Mouse (Mus musculus): ENCODE measurements around the gene Treh. TPM values are rescaled to one million over a fixed set of nuclear protein-coding genes. Genes with fewer than 3 reads are reported as not detected.
"Not testable (repeated sequence)": the region's sequence is repeated elsewhere in the genome, so short reads cannot be mapped to it uniquely, and the experiment has no call there.

Gene Treh
- not detected in 2 replicates for polyA plus RNA-seq (2016; fragmentation: Nextera tagmentation; extraction: Ambion mirVana)

DNA sequence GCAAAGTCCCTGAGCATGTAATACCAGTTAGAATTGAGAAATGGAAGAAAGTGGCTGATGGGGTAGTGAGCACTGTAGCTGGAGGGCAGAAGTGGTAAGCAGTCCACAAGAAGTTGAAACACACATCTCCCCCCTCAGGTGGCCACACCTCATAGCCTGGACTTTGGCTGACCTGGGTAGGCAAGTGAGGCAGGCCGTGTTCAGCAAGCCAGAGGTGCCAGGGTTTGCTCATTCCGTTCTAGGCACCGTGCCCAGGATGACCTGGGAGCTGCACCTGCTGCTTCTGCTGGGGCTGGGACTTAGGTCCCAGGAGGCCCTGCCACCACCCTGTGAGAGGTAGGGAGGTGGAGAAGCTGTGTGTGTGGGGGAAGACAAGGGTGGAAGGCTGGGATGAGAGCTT lies at the start of gene Treh:
Gene Treh (plus strand): TSS at position 229 of the 400 bp plus-strand sequence.
- Histone ChIP-seq H3K9me3 (replicated peaks) (no peaks in the 10 kb centered on the region), H3K4me3 (no peak within 1 kb of the TSS), H3K27ac (no peak within 1 kb of the TSS), H3K27me3 (no peaks in the 10 kb centered on the region), H3K36me3 (no peaks in the 10 kb centered on the region), H3K4me2 (replicated peaks) (no peak within 1 kb of the TSS), H3K4me1 (no peaks in the 10 kb centered on the region), H3K9ac (no peak within 1 kb of the TSS)
- no peak for ATAC-seq (ENCODE audit: low FRiP score)
- WGBS: 92% methylated on average over 3 of the region's 3 CpGs

DNA sequence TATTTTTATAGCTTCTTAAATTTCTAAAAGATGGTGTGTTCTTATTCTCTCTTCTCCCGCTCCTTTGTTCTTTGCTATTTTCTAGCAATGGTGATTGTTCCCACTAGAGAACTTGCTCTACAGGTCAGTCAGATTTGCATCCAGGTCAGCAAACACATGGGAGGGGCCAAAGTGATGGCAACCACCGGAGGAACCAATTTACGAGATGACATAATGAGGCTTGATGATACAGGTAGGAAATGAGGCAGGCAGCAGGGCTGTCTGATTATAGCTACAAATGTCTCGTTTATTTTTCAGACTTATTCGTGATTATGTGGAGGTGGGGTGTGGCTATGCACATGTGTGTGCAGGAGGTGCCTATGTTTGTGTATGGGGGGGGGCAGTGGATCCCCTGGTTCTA lies 48.6 kb upstream of the Treh start:
- no peaks in the 10 kb centered on the region for H3K4me1 ChIP-seq
- no peaks in the 10 kb centered on the region for H3K27me3 ChIP-seq
- no peak overlapping the region for H3K4me3 ChIP-seq
- ATAC-seq (ENCODE audit: low FRiP score): no peak
- no peak overlapping the region for H3K9ac ChIP-seq
- H3K4me2 ChIP-seq (replicated peaks): no peak overlapping the region
- no peaks in the 10 kb centered on the region for H3K9me3 ChIP-seq (replicated peaks)
- H3K36me3 ChIP-seq: peaks cover 73% of the 10 kb centered on the region
- no peak overlapping the region for H3K27ac ChIP-seq
- 86% methylated on average over 5 of the region's 5 CpGs for WGBS

DNA sequence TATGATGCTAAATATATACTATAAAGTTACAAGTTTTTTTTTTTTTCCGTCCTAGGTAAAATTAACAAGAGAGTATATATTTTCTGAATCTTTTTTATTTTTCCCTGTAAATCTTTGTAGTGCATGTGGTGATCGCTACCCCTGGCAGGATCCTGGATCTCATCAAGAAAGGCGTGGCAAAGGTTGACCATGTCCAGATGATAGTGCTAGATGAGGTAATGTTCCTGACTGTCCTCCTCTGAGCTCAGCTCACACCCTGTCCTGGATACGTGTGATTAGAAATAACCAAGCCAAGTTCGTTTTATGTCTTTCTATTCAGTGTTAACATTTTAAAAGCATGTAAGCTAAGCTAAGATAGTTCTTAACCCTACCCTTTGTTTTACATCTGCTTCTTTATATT lies 46.8 kb upstream of the Treh start:
- H3K4me3 ChIP-seq: no peak overlapping the region
- ATAC-seq (ENCODE audit: low FRiP score): no peak
- no peak overlapping the region for H3K4me2 ChIP-seq (replicated peaks)
- no peaks in the 10 kb centered on the region for H3K27me3 ChIP-seq
- no peak overlapping the region for H3K27ac ChIP-seq
- no peaks in the 10 kb centered on the region for H3K9me3 ChIP-seq (replicated peaks)
- no peak overlapping the region for H3K9ac ChIP-seq
- H3K36me3 ChIP-seq: peaks cover 78% of the 10 kb centered on the region
- WGBS: 93% methylated on average over 5 of the region's 5 CpGs
- no peaks in the 10 kb centered on the region for H3K4me1 ChIP-seq

DNA sequence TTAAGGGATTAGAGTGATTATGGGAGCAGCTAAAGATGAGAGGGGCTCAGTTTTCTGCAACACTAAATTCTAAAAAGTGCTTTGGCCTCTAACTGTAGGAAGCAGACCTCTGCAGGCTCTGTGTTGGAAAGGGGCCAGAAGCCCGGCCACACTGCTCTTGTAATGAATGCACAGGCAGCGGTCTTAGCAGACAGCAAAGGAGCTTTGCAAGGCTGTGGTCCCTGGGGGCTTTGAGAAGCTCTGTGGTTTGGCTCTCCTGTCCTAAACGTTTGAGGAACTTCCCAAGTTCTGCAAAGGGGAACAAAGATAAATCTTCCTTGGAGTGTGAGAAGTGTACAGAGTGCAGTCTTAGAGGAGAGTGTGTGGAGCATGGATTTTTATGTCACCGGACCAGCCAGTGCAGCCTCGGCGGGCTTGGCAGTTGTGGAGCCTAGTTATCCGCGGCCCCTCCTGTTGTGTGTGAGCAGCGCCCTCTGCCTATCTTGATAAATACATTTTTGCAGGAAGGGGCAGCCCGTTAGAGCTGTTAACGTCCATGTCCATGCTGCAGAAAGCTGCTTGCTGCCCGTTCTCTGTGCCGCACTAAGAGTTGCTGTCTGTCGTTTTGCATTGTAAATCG lies 35.4 kb upstream of the Treh start:
- peaks cover 64% of the 10 kb centered on the region for H3K36me3 ChIP-seq
- no peak overlapping the region for H3K4me2 ChIP-seq (replicated peaks)
- H3K27ac ChIP-seq: no peak overlapping the region
- no peak overlapping the region for H3K4me3 ChIP-seq
- ATAC-seq (ENCODE audit: low FRiP score): no peak
- no peaks in the 10 kb centered on the region for H3K27me3 ChIP-seq
- H3K9me3 ChIP-seq (replicated peaks): no peaks in the 10 kb centered on the region
- no peaks in the 10 kb centered on the region for H3K4me1 ChIP-seq
- no peak overlapping the region for H3K9ac ChIP-seq
- WGBS: 78% methylated on average over 15 of the region's 15 CpGs

DNA sequence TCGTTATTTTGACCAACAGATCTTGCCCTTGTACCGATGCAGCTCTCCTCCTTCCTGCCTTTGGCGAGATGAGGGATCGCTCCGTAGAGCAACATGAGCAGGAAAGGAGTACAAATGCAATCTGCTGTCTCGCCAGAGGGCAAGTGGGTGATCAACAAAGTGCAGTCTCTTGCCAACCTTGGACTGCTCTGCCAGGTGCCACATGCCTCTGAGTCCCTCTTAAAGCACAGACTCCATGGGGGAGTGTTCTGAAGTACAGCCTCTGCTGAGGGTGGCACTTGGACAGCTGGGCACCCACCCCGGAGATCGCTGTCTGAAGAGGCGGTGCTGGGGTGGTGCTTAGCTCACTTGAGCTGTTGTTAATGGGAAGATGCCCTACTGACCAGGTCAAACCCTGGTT lies 34.3 kb upstream of the Treh start:
- not testable (repeated sequence) for H3K9ac ChIP-seq; H3K4me3 ChIP-seq; H3K27me3 ChIP-seq; ATAC-seq (ENCODE audit: low FRiP score); H3K4me1 ChIP-seq; H3K9me3 ChIP-seq (replicated peaks); H3K27ac ChIP-seq; H3K4me2 ChIP-seq (replicated peaks)
- peaks cover 55% of the 10 kb centered on the region for H3K36me3 ChIP-seq
- WGBS: 93% methylated on average over 9 of the region's 9 CpGs

DNA sequence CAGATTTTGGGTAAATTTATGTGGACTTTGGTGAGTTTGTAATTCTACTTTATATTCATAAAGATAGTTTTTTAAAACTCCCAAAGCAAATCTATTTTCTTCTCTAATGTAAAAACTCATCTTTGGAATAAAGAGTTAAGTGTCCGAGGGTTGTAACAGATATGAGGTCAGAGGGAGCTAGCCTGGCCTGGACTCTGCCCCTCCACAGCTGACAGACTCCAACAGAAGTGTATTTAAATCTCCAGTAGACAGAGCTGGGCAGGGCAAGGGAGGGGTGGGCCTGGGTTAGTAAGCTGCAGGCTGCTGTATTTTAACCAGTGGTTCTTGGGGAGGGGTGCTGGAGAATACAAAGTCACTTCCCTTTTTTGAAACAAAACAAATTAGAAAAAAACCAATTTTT lies 33.0 kb upstream of the Treh start:
- H3K4me2 ChIP-seq (replicated peaks); H3K27me3 ChIP-seq; H3K4me3 ChIP-seq; H3K4me1 ChIP-seq; H3K9ac ChIP-seq; H3K27ac ChIP-seq; H3K9me3 ChIP-seq (replicated peaks); ATAC-seq (ENCODE audit: low FRiP score): not testable (repeated sequence)
- WGBS: 96% methylated on average over 1 of the region's 1 CpGs
- peaks cover 42% of the 10 kb centered on the region for H3K36me3 ChIP-seq

DNA sequence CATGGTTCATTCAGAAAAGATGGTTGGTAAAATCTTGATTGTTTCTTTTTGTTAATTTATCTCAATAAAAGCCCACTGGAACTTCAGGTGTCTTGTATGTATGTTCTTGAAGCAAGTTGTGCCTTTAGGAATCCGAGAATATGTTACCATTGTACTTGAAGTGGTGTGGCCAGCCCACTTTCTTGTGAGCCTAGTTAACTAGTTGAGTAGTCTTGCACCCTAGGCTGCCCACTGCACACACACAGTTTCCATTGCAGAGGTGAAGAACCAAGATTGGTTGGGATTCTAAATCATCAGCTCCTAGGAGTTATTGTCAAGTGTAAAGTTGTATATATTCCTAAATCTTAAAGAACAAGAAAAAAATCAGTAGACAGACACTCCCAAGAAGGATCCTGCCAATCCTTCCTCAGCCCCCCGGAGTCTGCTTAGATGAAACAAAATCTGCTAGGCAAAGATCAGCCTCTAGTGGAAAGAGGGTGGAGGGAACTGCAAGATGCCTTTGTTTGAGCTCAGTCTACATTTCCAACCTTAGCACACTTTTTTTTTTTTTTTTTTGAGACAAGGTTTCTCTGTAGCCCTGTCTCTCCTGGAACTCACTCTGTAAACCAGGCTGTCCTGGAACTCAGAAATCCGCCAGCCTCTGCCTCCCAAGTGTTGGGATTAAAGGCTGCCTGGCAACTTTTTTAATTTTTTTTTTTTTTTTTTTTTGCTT lies 32.2 kb upstream of the Treh start:
- H3K9me3 ChIP-seq (replicated peaks): no peaks in the 10 kb centered on the region
- no peak overlapping the region for H3K27ac ChIP-seq
- H3K4me3 ChIP-seq: no peak overlapping the region
- H3K4me2 ChIP-seq (replicated peaks): no peak overlapping the region
- no peaks in the 10 kb centered on the region for H3K27me3 ChIP-seq
- H3K4me1 ChIP-seq: no peaks in the 10 kb centered on the region
- H3K9ac ChIP-seq: no peak overlapping the region
- 93% methylated on average over 3 of the region's 3 CpGs for WGBS
- peaks cover 35% of the 10 kb centered on the region for H3K36me3 ChIP-seq
- no peak for ATAC-seq (ENCODE audit: low FRiP score)

DNA sequence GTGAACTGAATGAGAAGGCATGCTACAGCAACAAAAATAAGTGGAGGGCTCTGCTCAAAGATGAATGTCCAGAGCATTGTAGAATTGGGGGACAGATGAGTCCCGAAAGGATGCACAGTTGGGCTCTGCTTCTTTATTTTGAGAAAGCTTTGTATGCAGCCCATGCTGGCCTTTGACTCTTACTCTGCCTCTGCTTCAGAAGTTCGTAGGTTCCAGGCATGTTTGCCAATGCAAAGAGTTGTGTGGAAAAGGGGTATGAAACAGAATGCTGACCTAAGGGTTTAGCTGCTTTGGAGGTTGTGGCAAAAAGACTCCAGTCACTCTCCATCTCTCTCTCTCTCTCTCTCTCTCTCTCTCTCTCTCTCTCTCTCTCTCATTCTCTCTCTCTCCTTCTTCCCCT lies 31.4 kb upstream of the Treh start:
- H3K27me3 ChIP-seq: no peaks in the 10 kb centered on the region
- no peak overlapping the region for H3K9ac ChIP-seq
- no peak overlapping the region for H3K27ac ChIP-seq
- no peak overlapping the region for H3K4me2 ChIP-seq (replicated peaks)
- no peak overlapping the region for H3K4me3 ChIP-seq
- 95% methylated on average over 2 of the region's 2 CpGs for WGBS
- no peaks in the 10 kb centered on the region for H3K4me1 ChIP-seq
- ATAC-seq (ENCODE audit: low FRiP score): no peak
- H3K9me3 ChIP-seq (replicated peaks): no peaks in the 10 kb centered on the region
- peaks cover 26% of the 10 kb centered on the region for H3K36me3 ChIP-seq

DNA sequence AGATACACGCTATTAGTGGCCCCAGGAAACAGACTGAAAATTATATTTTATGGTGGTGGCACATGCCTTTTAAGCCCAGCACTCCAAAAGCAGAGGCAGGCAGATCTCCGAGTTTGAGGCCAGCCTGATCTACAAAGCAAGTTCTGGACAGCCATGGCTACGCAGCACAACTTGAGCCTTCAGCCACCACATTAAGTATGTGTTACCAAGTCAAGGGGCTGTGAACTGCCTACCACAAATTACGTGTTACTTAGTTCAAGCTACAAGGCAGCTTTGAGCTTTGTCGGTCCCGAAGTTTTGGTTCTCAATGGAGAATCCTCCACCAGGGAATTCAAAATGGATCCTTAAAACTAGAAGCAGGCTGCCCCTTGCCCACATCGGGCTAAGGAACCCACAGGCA lies 29.9 kb upstream of the Treh start:
- no peak for ATAC-seq (ENCODE audit: low FRiP score)
- Histone ChIP-seq H3K27ac (no peak overlapping the region), H3K9ac (no peak overlapping the region), H3K4me3 (no peak overlapping the region), H3K36me3 (peaks cover 12% of the 10 kb centered on the region), H3K4me2 (replicated peaks) (no peak overlapping the region), H3K9me3 (replicated peaks) (no peaks in the 10 kb centered on the region), H3K4me1 (no peaks in the 10 kb centered on the region), H3K27me3 (no peaks in the 10 kb centered on the region)
- WGBS: 95% methylated on average over 7 of the region's 7 CpGs

DNA sequence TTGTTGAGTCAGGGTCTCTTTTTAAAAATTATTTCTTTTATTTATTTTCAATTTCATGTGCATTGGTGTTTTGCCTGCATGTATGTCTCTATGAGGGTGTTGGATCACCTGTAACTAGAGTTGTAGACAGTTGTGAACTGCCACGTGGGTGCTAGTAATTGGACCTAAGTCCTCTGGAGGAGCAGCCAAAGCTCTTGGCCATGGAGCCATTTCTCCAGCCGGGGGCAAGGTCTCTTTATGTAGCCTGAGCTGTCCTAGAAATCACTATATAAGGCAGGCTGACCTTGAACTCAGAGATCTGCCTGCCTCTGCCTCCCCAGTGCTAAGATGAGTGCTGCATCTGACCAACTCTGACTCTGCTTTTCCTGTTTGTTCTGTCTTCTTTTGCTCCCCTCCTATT lies 28.8 kb upstream of the Treh start:
- Histone ChIP-seq H3K27me3 (no peaks in the 10 kb centered on the region), H3K4me3 (no peak overlapping the region), H3K27ac (no peak overlapping the region), H3K4me1 (no peaks in the 10 kb centered on the region), H3K9ac (no peak overlapping the region), H3K9me3 (replicated peaks) (no peaks in the 10 kb centered on the region), H3K36me3 (peaks cover 4% of the 10 kb centered on the region; the same call in 1 of the 2 replicates), H3K4me2 (replicated peaks) (no peak overlapping the region)
- ATAC-seq (ENCODE audit: low FRiP score): no peak
- 87% methylated on average over 2 of the region's 2 CpGs for WGBS

DNA sequence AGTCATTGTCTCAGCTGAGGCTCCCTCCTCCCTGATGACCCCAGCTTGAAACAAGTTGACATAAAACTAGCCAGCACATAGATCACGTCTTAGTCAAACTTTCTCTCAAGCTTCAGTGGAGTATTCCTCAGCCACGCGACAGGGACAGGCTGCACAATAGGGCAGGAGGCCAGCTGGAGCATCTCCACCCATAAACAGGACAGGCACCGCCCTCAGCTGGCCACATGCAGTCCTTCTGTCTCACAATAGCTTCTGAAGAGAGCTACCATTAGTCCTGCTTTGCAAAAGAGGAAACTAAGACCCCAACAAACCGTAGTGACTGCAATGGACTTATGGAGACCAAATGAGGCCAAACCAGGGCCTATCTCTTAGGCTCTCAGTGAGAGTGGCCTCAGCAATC lies 27.6 kb upstream of the Treh start:
- Histone ChIP-seq H3K4me1 (no peaks in the 10 kb centered on the region), H3K27ac (no peak overlapping the region), H3K9ac (no peak overlapping the region), H3K9me3 (replicated peaks) (no peaks in the 10 kb centered on the region), H3K36me3 (no peaks in the 10 kb centered on the region), H3K4me3 (no peak overlapping the region), H3K27me3 (no peaks in the 10 kb centered on the region), H3K4me2 (replicated peaks) (no peak overlapping the region)
- 78% methylated on average over 5 of the region's 5 CpGs for WGBS
- ATAC-seq (ENCODE audit: low FRiP score): no peak

DNA sequence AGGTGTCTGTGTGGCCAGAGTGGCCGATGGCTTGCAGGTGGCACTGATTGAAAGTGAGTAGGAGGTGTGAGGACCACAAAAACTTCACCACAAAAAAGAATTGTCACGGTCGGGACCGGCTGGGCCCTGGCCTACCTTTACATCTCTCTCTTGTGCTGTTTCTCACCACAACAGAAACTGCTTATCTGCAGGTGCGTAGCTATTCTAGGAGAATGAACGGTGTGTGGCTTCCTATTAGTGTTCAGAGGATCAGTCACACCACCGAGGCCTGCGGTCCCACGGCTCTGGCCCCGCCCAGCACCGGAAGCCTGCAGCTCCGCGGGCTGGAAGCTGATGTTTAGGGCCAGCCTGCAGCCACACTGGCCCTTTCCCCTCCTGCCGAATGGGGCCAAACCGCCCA lies 27.1 kb upstream of the Treh start:
- ATAC-seq (ENCODE audit: low FRiP score): no peak
- H3K4me2 ChIP-seq (replicated peaks): no peak overlapping the region
- no peaks in the 10 kb centered on the region for H3K36me3 ChIP-seq
- H3K9ac ChIP-seq: no peak overlapping the region
- H3K27ac ChIP-seq: no peak overlapping the region
- H3K9me3 ChIP-seq (replicated peaks): no peaks in the 10 kb centered on the region
- no peaks in the 10 kb centered on the region for H3K4me1 ChIP-seq
- H3K4me3 ChIP-seq: no peak overlapping the region
- no peaks in the 10 kb centered on the region for H3K27me3 ChIP-seq
- 70% methylated on average over 15 of the region's 15 CpGs for WGBS

DNA sequence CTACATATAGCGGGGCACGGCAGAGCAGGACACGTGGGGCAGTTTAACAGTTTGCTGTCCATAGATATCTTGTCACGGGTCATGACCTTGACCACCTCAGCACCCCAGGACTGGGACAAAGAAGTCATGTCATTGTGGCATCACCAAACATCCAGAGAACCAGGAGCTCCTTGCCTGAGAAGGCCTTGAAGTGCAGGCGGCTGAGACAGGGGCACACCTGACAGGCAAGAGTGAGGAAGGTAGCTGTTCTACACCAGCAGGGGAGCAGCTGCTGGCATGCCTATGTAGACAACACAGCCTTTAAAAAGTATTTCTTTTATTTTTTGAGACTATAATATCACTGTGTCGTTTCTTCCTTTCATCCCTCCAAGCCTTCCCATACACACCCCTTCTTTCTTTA lies 26.7 kb upstream of the Treh start:
- H3K27me3 ChIP-seq: no peaks in the 10 kb centered on the region
- H3K27ac ChIP-seq: no peak overlapping the region
- H3K4me1 ChIP-seq: no peaks in the 10 kb centered on the region
- H3K4me2 ChIP-seq (replicated peaks): no peak overlapping the region
- H3K9ac ChIP-seq: no peak overlapping the region
- H3K36me3 ChIP-seq: no peaks in the 10 kb centered on the region
- no peak overlapping the region for H3K4me3 ChIP-seq
- WGBS: 89% methylated on average over 6 of the region's 6 CpGs
- H3K9me3 ChIP-seq (replicated peaks): no peaks in the 10 kb centered on the region
- ATAC-seq (ENCODE audit: low FRiP score): no peak
